Mouse (Mus musculus) ES-Bruce4 (cell line): Measurements from ENCODE around the gene Mob1a.

Experiments used
- CTCF ChIP-seq: IDR thresholded peaks from one replicate; pipeline ENCODE4 v1.8.1; 2011; ENCODE audit warnings: low read depth, low read length
- EP300 ChIP-seq: IDR thresholded peaks from 2 replicates; pipeline ENCODE4 v1.6.1; 2011; ENCODE audit warnings: low read depth, low read length; ENCODE audit not compliant: insufficient read depth
- POLR2A ChIP-seq: IDR thresholded peaks from one replicate; pipeline ENCODE4 v1.8.1; 2011; ENCODE audit warnings: low read length; ENCODE audit not compliant: insufficient read depth

DNA sequence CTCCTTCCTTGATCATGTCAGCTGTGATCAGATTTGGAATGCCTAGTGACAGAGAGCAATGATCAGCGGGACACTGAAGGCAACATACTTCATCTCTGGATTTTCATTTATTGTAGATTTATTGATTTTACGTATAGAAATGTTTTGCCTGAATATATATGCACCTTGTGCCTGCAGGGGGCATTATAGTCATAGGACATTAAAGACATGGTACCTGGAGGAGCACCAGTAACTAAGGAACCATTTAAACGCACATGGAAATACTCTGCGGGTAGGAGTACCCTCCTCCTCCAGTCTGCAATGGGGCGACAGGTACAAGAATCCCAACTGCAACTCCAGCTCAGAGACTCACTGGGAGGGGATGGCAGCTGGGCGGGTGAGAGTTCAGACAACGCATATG, 16.8 kb upstream of the Mob1a start:
- no peak for TF ChIP-seq CTCF
- no peak for TF ChIP-seq POLR2A
- TF ChIP-seq EP300: no peak
